In genomic region chr1:166282597-166283210, GRCm38 (mm10) we compare ENCODE assay signal across 9 mouse cellular contexts. TPM values are rescaled to one million over a fixed set of nuclear protein-coding genes. Genes with fewer than 3 reads are reported as not detected.
A peak's percentile ranks its signal among the peaks of the same experiment; 100 is the strongest.
DNase-seq lines count a peak whose midpoint lies in the region; ATAC-seq lines count a peak whose summit lies in the region.
"Had no signal": no experiment of that assay in that cellular context is flagged by ENCODE, and none has a peak within 500 bp of the region (broad histone marks: within the 10 kb centered on the region; RNA-seq: fewer than 3 reads in every experiment).

No protein-coding gene starts in this region.

- H3K36me3 ChIP-seq in heart, embryonic 14.5 days (ENCODE audit: control insufficient read depth, insufficient read depth, low read length), result no peaks in the 10 kb centered on the region
- no peaks in the 10 kb centered on the region for H3K36me3 ChIP-seq in lung, embryonic 15.5 days

- H3K9me3 ChIP-seq in heart, embryonic 14.5 days (ENCODE audit: control insufficient read depth, low read length), result no peaks in the 10 kb centered on the region
- no peaks in the 10 kb centered on the region for H3K9me3 ChIP-seq in lung, embryonic 15.5 days

- no peaks in the 10 kb centered on the region for H3K27me3 ChIP-seq in heart, embryonic 14.5 days (ENCODE audit: control insufficient read depth, insufficient read depth, low read length)
- no peaks in the 10 kb centered on the region for H3K27me3 ChIP-seq in lung, embryonic 15.5 days

- H3K4me1 ChIP-seq in heart, embryonic 14.5 days (ENCODE audit: control insufficient read depth in 2 of 2, insufficient read depth in 2 of 2, low read length in 2 of 2), result peaks cover 7 to 9% of the 10 kb centered on the region in 2 experiments; a peak in 3 of 4 replicates
- peaks cover 26% of the 10 kb centered on the region for H3K4me1 ChIP-seq in lung, embryonic 15.5 days

- no peak overlapping the region for H3K27ac ChIP-seq in heart, embryonic 14.5 days (replicated peaks in 1 of 2; ENCODE audit: control insufficient read depth in 1 of 2, insufficient read depth in 1 of 2, low read depth in 2 of 2, low read length in 2 of 2)
- no peak overlapping the region for H3K27ac ChIP-seq in lung, embryonic 15.5 days

- H3K9ac ChIP-seq in heart, embryonic 14.5 days (ENCODE audit: low read length), result no peak overlapping the region; the same call in 1 of the 2 replicates
- no peak overlapping the region for H3K9ac ChIP-seq in lung, embryonic 15.5 days

- peak overlapping the region; percentile 29 to 32 for H3K4me3 ChIP-seq in heart, embryonic 14.5 days (ENCODE audit: control insufficient read depth in 1 of 2, insufficient read depth in 1 of 2, low read depth in 1 of 2, low read length in 2 of 2)
- H3K4me3 ChIP-seq in lung, embryonic 15.5 days, result peak overlapping the region; percentile 25
- H3K4me3 ChIP-seq: erythroblast, embryonic 14.5 days had no signal

- ATAC-seq in cerebellum, adult (ENCODE audit: insufficient number of reproducible peaks, low FRiP score, low TSS enrichment), result no peak
- ATAC-seq in heart, embryonic 14.5 days (ENCODE audit: insufficient number of reproducible peaks, insufficient read depth, low FRiP score, low read depth), result peak; percentile 54
- peak; percentile 84 for ATAC-seq in lung, embryonic 15.5 days (ENCODE audit: borderline replicate concordance, extremely low read depth, low FRiP score, low TSS enrichment)

- 9% methylated on average over 22 of the region's 22 CpGs for whole genome bisulfite sequencing in heart, embryonic 14.5 days
- 8% methylated on average over 22 of the region's 22 CpGs for WGBS in lung, embryonic 15.5 days

- peak; percentile 34 for DNase-seq in cerebellum, adult 11-12 months
- DNase-seq in cerebellum, adult 9-11 months, result peak; percentile 35
- DNase-seq in kidney, postnatal 14 days, result peak; percentile 60
- peak; percentile 81 for DNase-seq in ovary, postnatal 36 days (ENCODE audit: low spot score)
- no peak for DNase-seq in thymus, postnatal 25 days

- peak overlapping the region; percentile 67 for H3K4me2 ChIP-seq in heart, embryonic 14.5 days (ENCODE audit: low read length)
- peak overlapping the region; percentile 54 for H3K4me2 ChIP-seq in lung, embryonic 15.5 days

RNA-seq across cellular contexts. Expression of gene Ildr2, which starts 28.8 kb away (rescaled TPM):
- polyA plus RNA-seq in heart, embryonic 14.5 days (2014; fragmentation: Nextera tagmentation; extraction: Ambion mirVana), result 1.5 and 1.7 TPM in 2 replicates
- 1.2 and 1.3 TPM in 2 replicates for polyA plus RNA-seq in lung, embryonic 15.5 days (2015; fragmentation: Nextera tagmentation; extraction: Ambion mirVana)
- polyA plus RNA-seq: erythroblast, embryonic 14.5 days had no signal

RNA-seq across cellular contexts. Expression of gene Mael, which starts 44.2 kb away (rescaled TPM):
- polyA plus RNA-seq in heart, embryonic 14.5 days (2014; fragmentation: Nextera tagmentation; extraction: Ambion mirVana), result 0.12 TPM in 1 of 2 replicates, not detected in the other
- polyA plus RNA-seq in lung, embryonic 15.5 days (2015; fragmentation: Nextera tagmentation; extraction: Ambion mirVana), result 0.10 TPM in 1 of 2 replicates, not detected in the other
- polyA plus RNA-seq: erythroblast, embryonic 14.5 days had no signal
